Mouse (Mus musculus) E14TG2a.4 (cell line): Measurements from ENCODE around the gene Camk1g.

Experiments
- CTCF ChIP-seq: conservative IDR thresholded peaks from 2 replicates; pipeline ENCODE4 v1.5.1; 2014; ENCODE audit warnings: low read length
- NANOG ChIP-seq: IDR thresholded peaks from 2 replicates; pipeline ENCODE4 v1.6.1; 2014; ENCODE audit warnings: borderline replicate concordance, low read length, mixed read lengths

DNA sequence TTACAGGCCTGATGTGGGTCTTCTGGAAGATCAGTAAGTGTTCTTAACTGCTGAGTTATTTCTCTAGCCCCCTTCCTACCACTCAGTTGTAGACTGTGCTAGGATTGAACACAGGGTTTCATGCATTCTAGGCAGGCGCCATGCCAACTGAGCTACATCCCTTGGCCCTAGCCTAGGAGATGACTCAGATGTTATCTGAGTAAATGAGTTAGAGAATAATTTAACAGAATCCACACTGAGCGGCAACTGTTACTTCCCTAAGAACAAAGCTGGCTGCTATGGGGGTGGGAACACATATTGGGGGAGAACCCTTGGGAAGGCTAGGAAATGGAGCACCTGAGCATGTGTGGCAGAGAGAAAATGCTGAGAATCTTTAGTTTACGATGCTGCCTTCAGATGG lies 18.5 kb downstream of the Camk1g start:
- TF ChIP-seq CTCF: no peak
- no peak for TF ChIP-seq NANOG
